In the genomic region with DNA sequence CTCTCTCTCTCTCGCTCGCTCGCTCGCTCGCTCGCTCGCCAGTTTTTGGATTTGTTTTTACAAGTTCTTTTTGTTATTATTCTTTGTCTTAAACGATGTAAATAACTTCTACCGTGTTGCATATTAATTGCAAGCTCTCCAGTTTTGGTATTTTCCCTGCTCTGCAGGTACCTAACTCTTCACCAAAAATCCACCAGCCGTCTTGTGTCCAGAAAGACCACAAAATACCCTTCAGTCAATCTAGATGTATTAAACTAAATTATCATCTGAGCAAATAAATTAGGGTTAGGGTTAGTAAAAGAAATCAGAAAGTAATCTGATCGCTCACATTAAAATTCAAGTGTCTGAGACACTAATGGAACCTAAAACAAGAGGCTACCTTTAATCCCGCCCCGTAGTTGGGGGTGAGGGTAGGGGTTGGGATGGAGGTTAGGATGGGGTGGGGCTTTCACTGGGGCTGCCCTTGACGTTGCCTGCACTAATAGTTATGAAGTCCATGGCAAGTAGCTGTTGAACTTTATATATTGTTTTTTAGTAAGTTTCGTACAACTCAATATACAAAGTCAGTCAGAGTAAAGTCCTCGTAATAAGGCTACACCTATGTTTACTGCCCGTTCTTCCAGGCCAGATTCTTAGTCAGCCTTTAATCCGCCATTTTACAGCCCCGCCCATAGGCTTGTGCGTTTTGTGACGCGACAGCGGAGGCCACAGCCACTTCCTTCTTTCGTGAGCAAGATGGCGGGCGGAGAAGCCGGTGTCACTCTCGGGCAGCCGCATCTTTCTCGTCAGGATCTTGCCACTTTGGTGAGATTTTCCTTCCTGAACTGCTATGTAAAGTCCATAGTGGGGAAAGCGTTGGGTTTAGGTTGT, we compare ENCODE assay signal across 8 mouse cellular contexts. TPM values are rescaled to one million over a fixed set of nuclear protein-coding genes. Genes with fewer than 3 reads are reported as not detected.
A peak's percentile ranks its signal among the peaks of the same experiment; 100 is the strongest.
DNase-seq lines count a peak whose midpoint lies in the region; ATAC-seq and TF ChIP-seq lines count a peak whose summit lies in the region.

A gene (plus strand): TSS at position 662 of the 870 bp plus-strand sequence.

- H3K4me2 ChIP-seq in lung, embryonic 14.5 days: peak within 1 kb of the TSS; percentile 42
- H3K4me2 ChIP-seq in intestine, embryonic 14.5 days (ENCODE audit: low read length): peak within 1 kb of the TSS; percentile 38
- H3K4me2 ChIP-seq in liver, embryonic 15.5 days: peak within 1 kb of the TSS; percentile 33
- H3K4me2 ChIP-seq in neural tube, embryonic 12.5 days (replicated peaks): peak within 1 kb of the TSS; percentile 33

- TF ChIP-seq CTCF in lung, embryonic 14.5 days (IDR thresholded peaks at IDR 0.05; ENCODE audit: low read depth): no peak

- no peaks in the 10 kb centered on the region for H3K4me1 ChIP-seq in lung, embryonic 14.5 days (ENCODE audit: insufficient read depth)
- no peaks in the 10 kb centered on the region for H3K4me1 ChIP-seq in intestine, embryonic 14.5 days (replicated peaks; ENCODE audit: control insufficient read depth, insufficient read depth, low read length)
- H3K4me1 ChIP-seq in liver, embryonic 15.5 days (replicated peaks): no peaks in the 10 kb centered on the region
- H3K4me1 ChIP-seq in neural tube, embryonic 12.5 days: no peaks in the 10 kb centered on the region

- no peaks in the 10 kb centered on the region for H3K9me3 ChIP-seq in lung, embryonic 14.5 days (ENCODE audit: low read depth, low read length)
- no peaks in the 10 kb centered on the region for H3K9me3 ChIP-seq in intestine, embryonic 14.5 days (ENCODE audit: control insufficient read depth, low read length)
- H3K9me3 ChIP-seq in liver, embryonic 15.5 days (replicated peaks): no peaks in the 10 kb centered on the region
- no peaks in the 10 kb centered on the region for H3K9me3 ChIP-seq in neural tube, embryonic 12.5 days

- no peak within 1 kb of the TSS for H3K27ac ChIP-seq in lung, embryonic 14.5 days (ENCODE audit: low read depth)
- H3K27ac ChIP-seq in intestine, embryonic 14.5 days (ENCODE audit: low read depth): no peak within 1 kb of the TSS
- H3K27ac ChIP-seq in liver, embryonic 15.5 days (replicated peaks): no peak within 1 kb of the TSS
- H3K27ac ChIP-seq in neural tube, embryonic 12.5 days: no peak within 1 kb of the TSS

- ATAC-seq in lung, embryonic 14.5 days (ENCODE audit: insufficient read depth): peak; percentile 95
- peak; percentile 95 for ATAC-seq in frontal cortex, adult (ENCODE audit: low TSS enrichment)
- peak; percentile 93; the same call in 1 of the 2 replicates for ATAC-seq in intestine, embryonic 14.5 days (replicated peaks; ENCODE audit: low FRiP score, low TSS enrichment, low read depth)
- peak; percentile 95 for ATAC-seq in liver, embryonic 15.5 days (ENCODE audit: insufficient read depth)
- ATAC-seq in neural tube, embryonic 12.5 days (ENCODE audit: low FRiP score, low read depth): peak; percentile 97

- DNase-seq in lung, embryonic 14.5 days: peak; percentile 81
- no peak for DNase-seq in lung, postnatal 36 days
- DNase-seq in embryo, embryonic 10 days (ENCODE audit: low spot score): peak; percentile 58
- DNase-seq in intestine, embryonic 14.5 days (ENCODE audit: low spot score): peak; percentile 55
- peak; percentile 77 for DNase-seq in thymus, postnatal 25 days

- no peaks in the 10 kb centered on the region for H3K27me3 ChIP-seq in lung, embryonic 14.5 days (ENCODE audit: insufficient read depth, low read length)
- H3K27me3 ChIP-seq in intestine, embryonic 14.5 days (replicated peaks; ENCODE audit: control insufficient read depth, insufficient read depth, low read length): no peaks in the 10 kb centered on the region
- no peaks in the 10 kb centered on the region for H3K27me3 ChIP-seq in liver, embryonic 15.5 days
- H3K27me3 ChIP-seq in neural tube, embryonic 12.5 days (replicated peaks): no peaks in the 10 kb centered on the region

- no peaks in the 10 kb centered on the region for H3K36me3 ChIP-seq in lung, embryonic 14.5 days (ENCODE audit: insufficient read depth)
- H3K36me3 ChIP-seq in intestine, embryonic 14.5 days (ENCODE audit: control insufficient read depth, insufficient read depth, low read length): no peaks in the 10 kb centered on the region
- H3K36me3 ChIP-seq in liver, embryonic 15.5 days (replicated peaks): no peaks in the 10 kb centered on the region
- H3K36me3 ChIP-seq in neural tube, embryonic 12.5 days: no peaks in the 10 kb centered on the region

- peak within 1 kb of the TSS; percentile 41 for H3K4me3 ChIP-seq in lung, embryonic 14.5 days (ENCODE audit: low read depth, low read length)
- H3K4me3 ChIP-seq in intestine, embryonic 14.5 days (ENCODE audit: low read depth, low read length): peak within 1 kb of the TSS; percentile 38
- H3K4me3 ChIP-seq in liver, embryonic 15.5 days (replicated peaks): peak within 1 kb of the TSS; percentile 59
- peak within 1 kb of the TSS; percentile 27 for H3K4me3 ChIP-seq in neural tube, embryonic 12.5 days

- WGBS in lung, embryonic 14.5 days: 22% methylated on average over 31 of the region's 31 CpGs
- 17% methylated on average over 23 of the region's 31 CpGs for WGBS in intestine, embryonic 14.5 days
- 22% methylated on average over 25 of the region's 31 CpGs for WGBS in liver, embryonic 15.5 days (ENCODE audit: insufficient replicate concordance)
- WGBS in neural tube, embryonic 12.5 days: 29% methylated on average over 24 of the region's 31 CpGs

- peak within 1 kb of the TSS; percentile 32; the same call in 1 of the 2 replicates for H3K9ac ChIP-seq in lung, embryonic 14.5 days
- peak within 1 kb of the TSS; percentile 37; the same call in 1 of the 2 replicates for H3K9ac ChIP-seq in intestine, embryonic 14.5 days (ENCODE audit: low read length)
- H3K9ac ChIP-seq in liver, embryonic 15.5 days: no peak within 1 kb of the TSS
- no peak within 1 kb of the TSS for H3K9ac ChIP-seq in neural tube, embryonic 12.5 days

RNA-seq across cellular contexts. Expression of the gene that starts here (rescaled TPM):
- polyA plus RNA-seq in lung, embryonic 14.5 days (2014; fragmentation: Nextera tagmentation; extraction: Ambion mirVana): 60.9 TPM in 1 of 2 replicates, not detected in the other
- polyA plus RNA-seq in intestine, embryonic 14.5 days (2014; fragmentation: Nextera tagmentation; extraction: Ambion mirVana): 59.9 TPM in 1 of 2 replicates, not detected in the other
- 16.6 TPM in 2 replicates for polyA plus RNA-seq in liver, embryonic 15.5 days (2015; fragmentation: Nextera tagmentation; extraction: Ambion mirVana)
- polyA plus RNA-seq in neural tube, embryonic 12.5 days (2016; fragmentation: Nextera tagmentation; extraction: Ambion mirVana): 31.3 and 37.1 TPM in 2 replicates

Comparison
In these comparisons a context has a peak if more than half of its experiments do, and no peak if none do; other contexts are left out.
1. H3K9ac ChIP-seq: peak in lung, embryonic 14.5 days (single experiment) and intestine, embryonic 14.5 days (single experiment); none in liver, embryonic 15.5 days (single experiment) and neural tube, embryonic 12.5 days (single experiment).
2. Peak in every context shown above with its lines, with median percentiles within 50 percentile points of each other: ATAC-seq, H3K4me2 ChIP-seq and H3K4me3 ChIP-seq.